Mouse (Mus musculus) ES-E14 (cell line): ENCODE results near the gene Axin1.

Experiments used
- CHD2 ChIP-seq: IDR thresholded peaks from 2 replicates; pipeline ENCODE4 v1.6.1; 2014; ENCODE audit warnings: mild to moderate bottlenecking, low read depth, low read length, inconsistent platforms
- HCFC1 ChIP-seq: IDR thresholded peaks from 2 replicates; pipeline ENCODE4 v1.6.1; 2012; ENCODE audit warnings: low read length, inconsistent platforms, borderline replicate concordance; ENCODE audit not compliant: insufficient read depth
- ZC3H11A ChIP-seq: IDR thresholded peaks from 2 replicates; pipeline ENCODE4 v1.6.1; 2012; ENCODE audit warnings: low read depth, mild to moderate bottlenecking, inconsistent platforms, low read length, borderline replicate concordance

DNA sequence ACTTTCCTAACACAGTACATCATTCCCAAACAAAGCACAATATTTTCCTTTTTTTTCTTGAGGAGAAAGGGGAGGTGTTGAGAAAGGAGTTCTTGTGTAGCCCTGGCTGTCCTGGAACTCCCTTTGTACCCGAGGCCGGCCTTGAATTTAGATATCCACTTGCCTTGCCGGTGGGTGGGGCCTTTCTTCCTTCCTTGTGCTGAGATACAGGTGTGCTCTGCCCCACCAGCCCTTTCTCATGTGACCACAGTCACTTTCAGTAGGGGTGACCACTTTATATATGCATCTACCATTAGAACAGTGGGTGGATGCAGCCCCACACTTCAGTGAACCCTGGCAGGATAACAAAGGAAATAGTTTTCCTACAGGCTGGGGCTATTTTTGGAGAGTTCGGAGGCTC is 26.8 kb upstream of the Axin1 start:
- TF ChIP-seq CHD2 (no peak), HCFC1 (no peak), ZC3H11A (no peak)
